Mouse (Mus musculus): ENCODE results near the gene Polr2b. TPM values are rescaled to one million over a fixed set of nuclear protein-coding genes. Genes with fewer than 3 reads are reported as not detected.

The Polr2b gene
- polyA plus RNA-seq, 1 experiment from 2014 or later = 109 TPM

DNA sequence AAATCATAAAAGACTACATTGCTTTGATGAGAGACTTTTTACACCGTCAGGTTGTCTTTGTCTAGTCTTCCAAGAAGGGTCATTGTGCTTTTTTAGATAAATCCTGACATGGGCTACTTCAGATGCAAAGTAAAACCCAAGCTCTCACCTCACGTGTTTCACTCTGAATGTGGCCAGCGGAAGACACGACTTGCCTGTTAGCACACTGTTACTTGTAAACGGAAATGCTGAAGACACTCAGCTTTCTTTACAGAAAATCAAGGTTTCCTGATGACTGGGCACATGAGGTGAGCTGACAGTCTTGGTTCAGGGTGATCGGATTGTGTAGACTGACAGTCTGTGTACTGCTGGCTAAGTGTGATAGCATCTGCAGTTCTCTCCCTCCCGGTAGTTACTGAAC, 24.3 kb upstream of the Polr2b start:
- Histone ChIP-seq H3K36me3 (replicated peaks; ENCODE audit: control insufficient read depth, insufficient read depth, low read depth, low read length) (peaks cover 15% of the 10 kb centered on the region), H3K4me1 (ENCODE audit: control insufficient read depth, insufficient read depth, low read length) (no peaks in the 10 kb centered on the region), H3K4me3 (ENCODE audit: low read depth, low read length) (no peak overlapping the region), H3K4me2 (ENCODE audit: low read depth, low read length) (no peak overlapping the region), H3K27me3 (ENCODE audit: control insufficient read depth, insufficient read depth, low read length) (no peaks in the 10 kb centered on the region), H3K9ac (replicated peaks; ENCODE audit: low read length) (no peak overlapping the region), H3K9me3 (replicated peaks; ENCODE audit: control insufficient read depth, low read length) (no peaks in the 10 kb centered on the region), H3K27ac (replicated peaks; ENCODE audit: low read depth, low read length) (no peak overlapping the region)
- ATAC-seq (replicated peaks; ENCODE audit: insufficient number of reproducible peaks, low FRiP score, low TSS enrichment, low read depth) = no peak
- WGBS = 89% methylated on average over 7 of the region's 7 CpGs
- DNase-seq (ENCODE audit: low spot score) = no peak

DNA sequence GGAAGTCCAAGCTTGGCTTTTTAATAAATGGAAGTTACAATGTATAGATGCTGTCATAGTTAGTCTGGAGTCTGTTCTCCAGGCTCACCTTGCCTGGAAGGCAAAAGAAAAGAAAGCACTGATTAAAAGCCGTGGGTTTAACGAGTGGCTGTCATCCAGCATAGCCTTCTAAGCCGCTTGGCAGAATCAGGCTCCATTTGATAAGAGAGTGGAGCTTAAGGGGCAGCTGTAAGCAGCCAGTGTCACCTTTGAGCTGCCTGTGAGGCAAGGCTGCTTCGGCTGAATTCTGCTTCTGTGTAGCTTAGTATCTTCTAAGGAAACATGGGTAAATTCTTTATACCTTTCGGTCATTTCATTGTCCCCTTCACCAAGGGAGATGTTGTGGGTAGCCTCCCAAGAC, 23.0 kb upstream of the Polr2b start:
- no peaks in the 10 kb centered on the region for H3K27me3 ChIP-seq (ENCODE audit: control insufficient read depth, insufficient read depth, low read length)
- peaks cover 10% of the 10 kb centered on the region; the same call in 1 of the 2 replicates for H3K36me3 ChIP-seq (replicated peaks; ENCODE audit: control insufficient read depth, insufficient read depth, low read depth, low read length)
- WGBS = 86% methylated on average over 5 of the region's 5 CpGs
- no peak overlapping the region for H3K4me2 ChIP-seq (ENCODE audit: low read depth, low read length)
- no peak overlapping the region for H3K4me3 ChIP-seq (ENCODE audit: low read depth, low read length)
- ATAC-seq (replicated peaks; ENCODE audit: insufficient number of reproducible peaks, low FRiP score, low TSS enrichment, low read depth) (no peak), DNase-seq (ENCODE audit: low spot score) (no peak)
- no peaks in the 10 kb centered on the region for H3K9me3 ChIP-seq (replicated peaks; ENCODE audit: control insufficient read depth, low read length)
- H3K27ac ChIP-seq (replicated peaks; ENCODE audit: low read depth, low read length) = no peak overlapping the region
- no peak overlapping the region for H3K9ac ChIP-seq (replicated peaks; ENCODE audit: low read length)
- H3K4me1 ChIP-seq (ENCODE audit: control insufficient read depth, insufficient read depth, low read length) = no peaks in the 10 kb centered on the region

DNA sequence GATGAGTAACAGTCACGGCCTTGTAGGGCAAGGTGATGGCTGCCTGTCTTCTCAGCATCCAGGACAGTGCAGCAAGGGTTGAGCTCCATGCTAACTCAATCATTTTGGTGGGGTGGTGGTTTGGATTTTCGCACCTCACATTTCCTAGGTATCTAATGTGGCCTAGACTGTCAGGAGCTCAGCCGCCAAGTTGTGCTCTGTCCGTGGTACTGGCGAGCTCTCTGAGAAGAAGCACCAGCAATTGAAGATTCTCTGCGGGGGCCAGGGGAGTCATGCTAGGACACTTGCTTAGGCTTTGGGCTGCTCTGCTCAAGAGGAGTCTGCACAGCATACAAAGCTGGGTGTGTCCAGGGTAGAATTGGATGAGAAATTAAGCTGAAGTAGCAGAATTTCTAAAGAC, 22.0 kb upstream of the Polr2b start:
- Histone ChIP-seq H3K9ac (replicated peaks; ENCODE audit: low read length) (no peak overlapping the region), H3K36me3 (replicated peaks; ENCODE audit: control insufficient read depth, insufficient read depth, low read depth, low read length) (peaks cover 7% of the 10 kb centered on the region; the same call in 1 of the 2 replicates), H3K27me3 (ENCODE audit: control insufficient read depth, insufficient read depth, low read length) (no peaks in the 10 kb centered on the region), H3K4me2 (ENCODE audit: low read depth, low read length) (no peak overlapping the region), H3K4me3 (ENCODE audit: low read depth, low read length) (no peak overlapping the region), H3K27ac (replicated peaks; ENCODE audit: low read depth, low read length) (no peak overlapping the region), H3K4me1 (ENCODE audit: control insufficient read depth, insufficient read depth, low read length) (no peaks in the 10 kb centered on the region), H3K9me3 (replicated peaks; ENCODE audit: control insufficient read depth, low read length) (no peaks in the 10 kb centered on the region)
- no peak for ATAC-seq (replicated peaks; ENCODE audit: insufficient number of reproducible peaks, low FRiP score, low TSS enrichment, low read depth)
- no peak for DNase-seq (ENCODE audit: low spot score)
- WGBS = 83% methylated on average over 6 of the region's 6 CpGs

DNA sequence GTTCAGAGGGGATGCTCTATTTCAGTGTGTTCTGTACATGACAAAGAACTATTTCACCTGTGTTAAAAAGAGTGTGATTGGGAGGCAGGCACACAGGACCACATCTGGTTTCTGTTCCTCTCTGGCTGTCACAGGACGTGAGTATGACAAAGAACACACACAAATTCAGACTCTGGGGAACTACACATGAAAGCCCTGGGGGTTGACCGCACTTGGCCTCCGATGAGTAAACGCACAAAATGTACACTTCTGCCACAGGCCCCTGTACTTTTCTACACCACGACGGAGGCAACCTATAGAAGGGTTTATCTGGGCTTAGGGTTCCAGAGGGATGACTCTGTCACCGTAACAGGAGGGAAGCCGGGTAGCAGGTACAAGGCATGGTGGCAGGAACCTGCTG, 20.3 kb upstream of the Polr2b start:
- 71% methylated on average over 8 of the region's 8 CpGs for WGBS
- Histone ChIP-seq H3K9ac (replicated peaks; ENCODE audit: low read length) (no peak overlapping the region), H3K36me3 (replicated peaks; ENCODE audit: control insufficient read depth, insufficient read depth, low read depth, low read length) (peaks cover 4% of the 10 kb centered on the region), H3K4me1 (ENCODE audit: control insufficient read depth, insufficient read depth, low read length) (no peaks in the 10 kb centered on the region), H3K4me3 (ENCODE audit: low read depth, low read length) (no peak overlapping the region), H3K27ac (replicated peaks; ENCODE audit: low read depth, low read length) (no peak overlapping the region), H3K27me3 (ENCODE audit: control insufficient read depth, insufficient read depth, low read length) (no peaks in the 10 kb centered on the region), H3K9me3 (replicated peaks; ENCODE audit: control insufficient read depth, low read length) (no peaks in the 10 kb centered on the region), H3K4me2 (ENCODE audit: low read depth, low read length) (no peak overlapping the region)
- DNase-seq (ENCODE audit: low spot score) = no peak
- no peak for ATAC-seq (replicated peaks; ENCODE audit: insufficient number of reproducible peaks, low FRiP score, low TSS enrichment, low read depth)

DNA sequence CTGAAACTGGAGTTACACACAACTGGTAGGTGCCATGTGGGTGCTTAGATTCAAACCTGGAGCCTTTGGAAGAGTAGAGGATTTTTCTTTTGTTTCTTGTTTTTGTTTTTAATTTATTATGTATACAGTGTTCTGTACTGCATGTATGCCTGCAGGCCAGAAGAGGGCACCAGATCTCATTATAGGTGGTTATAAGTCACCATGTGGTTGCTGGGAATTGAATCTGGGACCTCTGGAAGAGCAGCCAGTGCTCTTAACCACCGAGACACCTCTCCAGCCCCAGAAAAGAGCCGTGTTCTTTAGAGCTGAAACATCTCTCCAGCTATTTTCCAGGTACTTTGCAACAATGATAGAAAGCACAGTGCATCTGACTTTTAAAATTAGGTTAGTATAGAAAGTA, 19.3 kb upstream of the Polr2b start:
- Histone ChIP-seq H3K9me3 (replicated peaks; ENCODE audit: control insufficient read depth, low read length) (no peaks in the 10 kb centered on the region), H3K4me2 (ENCODE audit: low read depth, low read length) (no peak overlapping the region), H3K36me3 (replicated peaks; ENCODE audit: control insufficient read depth, insufficient read depth, low read depth, low read length) (peaks cover 8% of the 10 kb centered on the region), H3K9ac (replicated peaks; ENCODE audit: low read length) (no peak overlapping the region), H3K4me1 (ENCODE audit: control insufficient read depth, insufficient read depth, low read length) (no peaks in the 10 kb centered on the region), H3K4me3 (ENCODE audit: low read depth, low read length) (no peak overlapping the region), H3K27ac (replicated peaks; ENCODE audit: low read depth, low read length) (no peak overlapping the region), H3K27me3 (ENCODE audit: control insufficient read depth, insufficient read depth, low read length) (no peaks in the 10 kb centered on the region)
- ATAC-seq (replicated peaks; ENCODE audit: insufficient number of reproducible peaks, low FRiP score, low TSS enrichment, low read depth) (no peak), DNase-seq (ENCODE audit: low spot score) (no peak)
- WGBS = 89% methylated on average over 2 of the region's 2 CpGs

DNA sequence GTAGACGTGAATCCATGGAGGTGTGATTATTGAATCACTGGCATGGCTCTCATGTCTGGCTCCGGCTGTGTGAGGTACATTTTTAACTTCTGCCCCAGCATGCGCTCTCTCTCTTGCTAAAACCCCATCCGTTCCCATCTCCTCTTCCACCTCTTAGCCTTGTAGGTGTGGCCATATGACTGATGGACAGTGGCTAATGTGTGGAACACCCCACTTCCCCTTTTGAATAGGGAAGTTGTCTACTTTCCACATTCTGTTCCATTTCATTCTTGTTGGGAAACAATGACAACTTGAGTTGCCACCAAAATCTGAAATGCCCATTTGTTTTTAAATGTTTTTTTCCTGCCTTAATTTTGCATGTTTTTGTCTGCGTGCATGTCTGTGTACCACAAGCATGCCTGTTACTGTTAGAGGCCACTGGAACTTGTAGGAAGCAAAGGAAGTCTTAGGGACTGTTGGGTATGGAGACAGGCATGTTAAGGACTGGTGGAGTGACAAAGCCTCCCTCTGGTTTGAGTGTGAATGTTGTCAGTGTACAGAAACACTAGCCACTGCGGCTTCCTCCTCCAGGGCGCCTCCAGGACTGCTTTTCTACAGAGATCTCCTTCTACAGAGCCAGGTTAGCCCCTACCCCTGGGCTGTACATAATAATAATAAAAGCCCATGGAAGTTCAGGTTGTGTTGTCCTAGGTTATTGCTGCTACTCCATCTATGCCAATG, 17.0 kb upstream of the Polr2b start:
- WGBS = 92% methylated on average over 7 of the region's 7 CpGs
- DNase-seq (ENCODE audit: low spot score) (no peak), ATAC-seq (replicated peaks; ENCODE audit: insufficient number of reproducible peaks, low FRiP score, low TSS enrichment, low read depth) (no peak)

DNA sequence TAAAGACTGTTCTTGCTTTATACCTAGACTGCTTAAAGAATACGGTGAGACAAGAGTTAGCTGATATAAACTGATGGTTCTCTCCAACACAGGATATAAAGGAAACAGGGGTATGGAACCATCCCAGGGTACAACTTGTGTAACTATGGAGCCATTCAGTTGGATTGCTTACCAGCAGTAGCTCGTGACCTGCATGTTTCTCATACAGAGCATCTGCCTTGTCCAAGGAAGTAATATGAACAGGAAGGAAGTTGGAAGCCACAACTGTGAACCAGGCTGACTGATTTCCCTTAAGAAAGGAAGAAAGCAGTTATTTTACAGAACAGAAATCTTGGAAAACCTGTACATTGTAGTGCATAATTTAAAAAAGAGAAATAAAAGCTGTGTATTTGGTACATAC, 10.5 kb upstream of the Polr2b start:
- no peak overlapping the region for H3K4me3 ChIP-seq (ENCODE audit: low read depth, low read length)
- no peak overlapping the region for H3K27ac ChIP-seq (replicated peaks; ENCODE audit: low read depth, low read length)
- 91% methylated on average over 2 of the region's 2 CpGs for WGBS
- no peaks in the 10 kb centered on the region for H3K27me3 ChIP-seq (ENCODE audit: control insufficient read depth, insufficient read depth, low read length)
- ATAC-seq (replicated peaks; ENCODE audit: insufficient number of reproducible peaks, low FRiP score, low TSS enrichment, low read depth) = no peak
- no peaks in the 10 kb centered on the region for H3K9me3 ChIP-seq (replicated peaks; ENCODE audit: control insufficient read depth, low read length)
- H3K9ac ChIP-seq (replicated peaks; ENCODE audit: low read length) = no peak overlapping the region
- peaks cover 3% of the 10 kb centered on the region for H3K36me3 ChIP-seq (replicated peaks; ENCODE audit: control insufficient read depth, insufficient read depth, low read depth, low read length)
- DNase-seq (ENCODE audit: low spot score) = no peak
- H3K4me1 ChIP-seq (ENCODE audit: control insufficient read depth, insufficient read depth, low read length) = no peaks in the 10 kb centered on the region
- no peak overlapping the region for H3K4me2 ChIP-seq (ENCODE audit: low read depth, low read length)

More for the DNA sequence above, 17.0 kb upstream of the Polr2b start:
- H3K36me3 ChIP-seq (replicated peaks; ENCODE audit: control insufficient read depth, insufficient read depth, low read depth, low read length) = peaks cover 8% of the 10 kb centered on the region
- no peak overlapping the region for H3K9ac ChIP-seq (replicated peaks; ENCODE audit: low read length)
- no peak overlapping the region for H3K27ac ChIP-seq (replicated peaks; ENCODE audit: low read depth, low read length)
- no peak overlapping the region for H3K4me3 ChIP-seq (ENCODE audit: low read depth, low read length)
- no peaks in the 10 kb centered on the region for H3K9me3 ChIP-seq (replicated peaks; ENCODE audit: control insufficient read depth, low read length)
- no peaks in the 10 kb centered on the region for H3K4me1 ChIP-seq (ENCODE audit: control insufficient read depth, insufficient read depth, low read length)
- H3K4me2 ChIP-seq (ENCODE audit: low read depth, low read length) = no peak overlapping the region
- no peaks in the 10 kb centered on the region for H3K27me3 ChIP-seq (ENCODE audit: control insufficient read depth, insufficient read depth, low read length)

DNA sequence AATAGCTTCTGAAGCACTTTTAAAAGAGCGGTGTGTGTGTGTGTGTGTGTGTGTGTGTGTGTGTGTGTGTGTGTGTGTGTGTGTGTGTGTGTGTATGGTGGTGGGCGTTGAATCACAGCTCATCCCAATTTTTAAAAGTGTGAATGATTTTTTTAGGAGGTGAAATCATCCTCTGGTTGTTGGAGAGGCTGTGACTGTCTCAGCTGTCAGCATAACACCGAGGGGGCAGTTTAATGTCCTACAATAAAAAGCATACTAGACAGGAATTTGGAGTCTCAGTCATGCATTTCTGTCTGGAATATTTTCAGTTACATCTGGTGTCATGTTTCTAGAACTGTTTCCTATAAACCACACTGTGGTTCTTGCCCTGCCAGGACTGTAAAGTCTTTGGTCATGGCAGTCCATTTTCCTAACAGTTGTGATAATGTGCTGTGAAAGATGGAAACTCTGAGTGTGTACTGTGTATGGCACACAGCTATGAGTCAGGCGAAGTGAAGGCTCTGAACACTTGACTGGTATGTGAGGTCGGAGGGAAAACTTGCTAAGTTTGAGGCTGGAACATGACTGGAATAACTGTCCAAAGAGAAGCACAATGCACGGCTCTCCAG, 8.5 kb upstream of the Polr2b start:
- Histone ChIP-seq H3K4me1 (ENCODE audit: control insufficient read depth, insufficient read depth, low read length) (no peaks in the 10 kb centered on the region), H3K4me2 (ENCODE audit: low read depth, low read length) (no peak overlapping the region), H3K9ac (replicated peaks; ENCODE audit: low read length) (no peak overlapping the region), H3K36me3 (replicated peaks; ENCODE audit: control insufficient read depth, insufficient read depth, low read depth, low read length) (no peaks in the 10 kb centered on the region; the same call in 1 of the 2 replicates), H3K27me3 (ENCODE audit: control insufficient read depth, insufficient read depth, low read length) (no peaks in the 10 kb centered on the region), H3K27ac (replicated peaks; ENCODE audit: low read depth, low read length) (no peak overlapping the region), H3K9me3 (replicated peaks; ENCODE audit: control insufficient read depth, low read length) (no peaks in the 10 kb centered on the region), H3K4me3 (ENCODE audit: low read depth, low read length) (no peak overlapping the region)
- ATAC-seq (replicated peaks; ENCODE audit: insufficient number of reproducible peaks, low FRiP score, low TSS enrichment, low read depth) (no peak), DNase-seq (ENCODE audit: low spot score) (no peak)
- 91% methylated on average over 6 of the region's 6 CpGs for WGBS
